Mouse (Mus musculus): ENCODE measurements around the gene Ywhae. TPM values are rescaled to one million over a fixed set of nuclear protein-coding genes. Genes with fewer than 3 reads are reported as not detected.

Ywhae gene
- polyA plus RNA-seq, 1 experiment from 2014 or later, result 365 TPM

GRCm38 (mm10) chr11:75764521-75765023 lies 31.9 kb downstream of the Ywhae start:
- 85% methylated on average over 4 of the region's 4 CpGs for WGBS
- H3K4me2 ChIP-seq (replicated peaks; ENCODE audit: low read depth), result no peak overlapping the region
- no peak for TF ChIP-seq CTCF (IDR thresholded peaks at IDR 0.05; ENCODE audit: low read depth)
- H3K4me3 ChIP-seq (ENCODE audit: low read depth, low read length), result no peak overlapping the region
- no peak overlapping the region for H3K27ac ChIP-seq (ENCODE audit: low read depth, low read length)
- H3K9ac ChIP-seq (ENCODE audit: low read depth, low read length), result no peak overlapping the region
- no peaks in the 10 kb centered on the region for H3K4me1 ChIP-seq (replicated peaks; ENCODE audit: control insufficient read depth, insufficient read depth, low read length)
- H3K9me3 ChIP-seq (ENCODE audit: control insufficient read depth), result no peaks in the 10 kb centered on the region
- no peaks in the 10 kb centered on the region for H3K27me3 ChIP-seq (replicated peaks; ENCODE audit: control insufficient read depth, insufficient read depth, low read length)
- peaks cover 60% of the 10 kb centered on the region for H3K36me3 ChIP-seq (ENCODE audit: control insufficient read depth, insufficient read depth)
- ATAC-seq, result no peak

GRCm38 (mm10) chr11:75765161-75765560 lies 32.5 kb downstream of the Ywhae start:
- Histone ChIP-seq H3K4me3 (ENCODE audit: low read depth, low read length) (no peak overlapping the region), H3K9me3 (ENCODE audit: control insufficient read depth) (no peaks in the 10 kb centered on the region), H3K4me1 (replicated peaks; ENCODE audit: control insufficient read depth, insufficient read depth, low read length) (no peaks in the 10 kb centered on the region), H3K27me3 (replicated peaks; ENCODE audit: control insufficient read depth, insufficient read depth, low read length) (no peaks in the 10 kb centered on the region), H3K36me3 (ENCODE audit: control insufficient read depth, insufficient read depth) (peaks cover 55% of the 10 kb centered on the region), H3K27ac (ENCODE audit: low read depth, low read length) (no peak overlapping the region), H3K4me2 (replicated peaks; ENCODE audit: low read depth) (no peak overlapping the region), H3K9ac (ENCODE audit: low read depth, low read length) (no peak overlapping the region)
- 79% methylated on average over 8 of the region's 8 CpGs for WGBS
- no peak for TF ChIP-seq CTCF (IDR thresholded peaks at IDR 0.05; ENCODE audit: low read depth)
- ATAC-seq, result no peak

DNA sequence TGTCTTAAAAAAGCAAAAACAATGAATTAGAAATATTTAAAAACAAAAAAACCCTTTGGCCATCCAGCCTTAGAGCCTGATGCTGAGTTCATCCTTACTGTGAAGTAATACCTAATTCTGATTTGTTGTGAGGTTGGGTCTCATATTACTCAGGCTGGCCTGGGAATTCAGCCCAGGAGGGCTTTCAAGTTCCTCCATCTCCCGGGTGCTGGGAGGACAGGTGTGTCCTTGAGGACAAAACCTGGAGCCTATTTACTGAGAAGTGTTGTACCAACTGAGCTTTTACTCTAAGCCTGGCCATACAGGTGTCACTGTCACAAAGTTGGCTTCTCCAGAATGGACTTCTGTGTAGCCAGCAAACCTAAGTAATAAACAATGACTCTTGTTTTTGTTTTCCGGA lies 34.3 kb downstream of the Ywhae start:
- TF ChIP-seq CTCF (IDR thresholded peaks at IDR 0.05; ENCODE audit: low read depth), result no peak
- H3K4me2 ChIP-seq (replicated peaks; ENCODE audit: low read depth), result no peak overlapping the region
- no peak overlapping the region for H3K27ac ChIP-seq (ENCODE audit: low read depth, low read length)
- peaks cover 45% of the 10 kb centered on the region for H3K36me3 ChIP-seq (ENCODE audit: control insufficient read depth, insufficient read depth)
- H3K9ac ChIP-seq (ENCODE audit: low read depth, low read length), result no peak overlapping the region
- H3K27me3 ChIP-seq (replicated peaks; ENCODE audit: control insufficient read depth, insufficient read depth, low read length), result no peaks in the 10 kb centered on the region
- 60% methylated on average over 2 of the region's 2 CpGs for WGBS
- no peak overlapping the region for H3K4me3 ChIP-seq (ENCODE audit: low read depth, low read length)
- H3K4me1 ChIP-seq (replicated peaks; ENCODE audit: control insufficient read depth, insufficient read depth, low read length), result no peaks in the 10 kb centered on the region
- no peaks in the 10 kb centered on the region for H3K9me3 ChIP-seq (ENCODE audit: control insufficient read depth)
- no peak for ATAC-seq

DNA sequence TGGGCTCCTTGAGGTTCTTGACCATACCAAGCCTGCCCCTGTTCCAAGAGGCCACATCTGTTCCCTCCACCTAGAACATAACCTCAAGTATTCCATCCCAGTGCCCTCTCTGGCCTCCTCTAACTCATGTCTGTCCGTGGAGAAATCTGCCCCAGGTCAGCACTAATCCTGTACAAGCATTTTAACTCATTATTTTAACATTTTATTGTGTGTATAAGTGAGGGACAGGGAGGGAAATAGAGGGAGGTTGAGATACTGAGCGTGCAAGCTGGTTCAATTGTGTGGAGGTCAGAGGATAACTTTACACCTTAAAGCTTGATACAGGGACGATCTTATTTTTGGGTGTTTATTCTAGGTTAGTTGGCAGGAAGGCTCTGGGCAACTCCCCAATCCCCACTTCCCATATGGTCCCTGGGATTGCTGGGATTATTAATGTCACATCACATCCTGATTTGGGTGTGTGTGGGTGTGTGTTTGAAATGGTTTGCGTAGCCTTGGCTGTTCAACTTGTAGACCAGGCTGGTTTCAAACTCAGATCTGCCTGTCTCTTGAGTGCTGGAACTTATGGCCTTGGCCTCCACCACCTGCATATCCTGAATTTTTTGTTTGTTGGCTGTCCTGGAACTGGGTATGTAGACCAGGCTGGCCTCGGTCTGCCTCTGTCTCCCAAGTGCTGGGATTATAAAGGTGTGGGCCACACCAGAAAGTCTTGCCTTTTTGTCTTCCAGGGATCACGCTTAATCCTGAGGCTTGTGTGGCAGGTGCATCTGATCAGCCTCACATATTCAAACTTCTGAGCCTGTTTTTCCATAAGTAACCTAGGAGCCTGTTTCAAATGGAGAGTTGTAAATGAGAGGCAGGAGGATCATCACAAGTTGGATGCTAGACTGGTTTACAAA lies 35.7 kb downstream of the Ywhae start:
- no peak for ATAC-seq
- H3K4me2 ChIP-seq (replicated peaks; ENCODE audit: low read depth), result peak overlapping the region; percentile 59
- H3K27ac ChIP-seq (ENCODE audit: low read depth, low read length), result no peak overlapping the region
- no peaks in the 10 kb centered on the region for H3K4me1 ChIP-seq (replicated peaks; ENCODE audit: control insufficient read depth, insufficient read depth, low read length)
- H3K27me3 ChIP-seq (replicated peaks; ENCODE audit: control insufficient read depth, insufficient read depth, low read length), result no peaks in the 10 kb centered on the region
- no peak overlapping the region for H3K9ac ChIP-seq (ENCODE audit: low read depth, low read length)
- no peak for TF ChIP-seq CTCF (IDR thresholded peaks at IDR 0.05; ENCODE audit: low read depth)
- WGBS, result 42% methylated on average over 6 of the region's 6 CpGs
- no peaks in the 10 kb centered on the region for H3K9me3 ChIP-seq (ENCODE audit: control insufficient read depth)
- no peak overlapping the region for H3K4me3 ChIP-seq (ENCODE audit: low read depth, low read length)
- peaks cover 37% of the 10 kb centered on the region for H3K36me3 ChIP-seq (ENCODE audit: control insufficient read depth, insufficient read depth)

GRCm38 (mm10) chr11:75769206-75769605 lies 36.5 kb downstream of the Ywhae start:
- H3K9ac ChIP-seq (ENCODE audit: low read depth, low read length), result no peak overlapping the region

GRCm38 (mm10) chr11:75772562-75772961 lies 39.9 kb downstream of the Ywhae start:
- peaks cover 2% of the 10 kb centered on the region; the same call in 1 of the 2 replicates for H3K36me3 ChIP-seq (ENCODE audit: control insufficient read depth, insufficient read depth)
- H3K4me2 ChIP-seq (replicated peaks; ENCODE audit: low read depth), result no peak overlapping the region
- H3K9ac ChIP-seq (ENCODE audit: low read depth, low read length), result no peak overlapping the region
- 78% methylated on average over 5 of the region's 5 CpGs for WGBS
- no peak overlapping the region for H3K27ac ChIP-seq (ENCODE audit: low read depth, low read length)
- no peak for TF ChIP-seq CTCF (IDR thresholded peaks at IDR 0.05; ENCODE audit: low read depth)
- H3K27me3 ChIP-seq (replicated peaks; ENCODE audit: control insufficient read depth, insufficient read depth, low read length), result no peaks in the 10 kb centered on the region
- H3K4me1 ChIP-seq (replicated peaks; ENCODE audit: control insufficient read depth, insufficient read depth, low read length), result no peaks in the 10 kb centered on the region
- ATAC-seq, result no peak
- no peak overlapping the region for H3K4me3 ChIP-seq (ENCODE audit: low read depth, low read length)
- no peaks in the 10 kb centered on the region for H3K9me3 ChIP-seq (ENCODE audit: control insufficient read depth)

More at GRCm38 (mm10) chr11:75769206-75769605, 36.5 kb downstream of the Ywhae start:
- Histone ChIP-seq H3K4me1 (replicated peaks; ENCODE audit: control insufficient read depth, insufficient read depth, low read length) (no peaks in the 10 kb centered on the region), H3K27ac (ENCODE audit: low read depth, low read length) (no peak overlapping the region), H3K27me3 (replicated peaks; ENCODE audit: control insufficient read depth, insufficient read depth, low read length) (no peaks in the 10 kb centered on the region), H3K36me3 (ENCODE audit: control insufficient read depth, insufficient read depth) (peaks cover 32% of the 10 kb centered on the region), H3K4me2 (replicated peaks; ENCODE audit: low read depth) (peak overlapping the region; percentile 59), H3K9me3 (ENCODE audit: control insufficient read depth) (no peaks in the 10 kb centered on the region), H3K4me3 (ENCODE audit: low read depth, low read length) (no peak overlapping the region)
- ATAC-seq, result peak; percentile 86
- WGBS, result under 1% methylated on average over 23 of the region's 23 CpGs
- peak; percentile 86 for TF ChIP-seq CTCF (IDR thresholded peaks at IDR 0.05; ENCODE audit: low read depth)

All from intestine, postnatal 0 days (tissue).